Mouse (Mus musculus) forebrain, embryonic 11.5 days (tissue): ENCODE results near the gene Parp3. TPM values are rescaled to one million over a fixed set of nuclear protein-coding genes. Genes with fewer than 3 reads are reported as not detected.
"Not testable (repeated sequence)": the region's sequence is repeated elsewhere in the genome, so short reads cannot be mapped to it uniquely, and the experiment has no call there.

Experiments
- ATAC-seq: fragments of 200-750 bp; cut with Nextera tagmentation; replicated peaks from 2 replicates; pipeline ENCODE4 v1.8.0; 2017; ENCODE audit warnings: moderate TSS enrichment; ENCODE audit not compliant: low FRiP score
- DNase-seq: peaks from one replicate; pipeline ENCODE4 v3.0.0-alpha.2; 2017; ENCODE audit warnings: low spot score
- H3K27ac ChIP-seq: fragments of 300-500 bp; sonication (generic); 2 replicates; pipeline ENCODE4 v1.5.1; 2014; ENCODE audit warnings: low read depth, low read length
- H3K27me3 ChIP-seq: fragments of 300-500 bp; sonication (generic); 2 replicates; pipeline ENCODE4 v1.6.1; 2014; ENCODE audit warnings: mild to moderate bottlenecking, low read length, mixed read lengths; ENCODE audit not compliant: control insufficient read depth, insufficient read depth
- H3K36me3 ChIP-seq: fragments of 300-500 bp; sonication (generic); 2 replicates; pipeline ENCODE4 v1.6.1; 2014; ENCODE audit warnings: mild to moderate bottlenecking, low read length, moderate library complexity, mixed read lengths; ENCODE audit not compliant: control insufficient read depth, insufficient read depth
- H3K4me1 ChIP-seq: fragments of 300-500 bp; sonication (generic); replicated peaks from 2 replicates; pipeline ENCODE4 v1.6.1; 2014; ENCODE audit warnings: low read length, mixed read lengths; ENCODE audit not compliant: control insufficient read depth, insufficient read depth
- H3K4me2 ChIP-seq: fragments of 300-500 bp; sonication (generic); 2 replicates; pipeline ENCODE4 v1.6.1; 2014; ENCODE audit warnings: low read depth, mild to moderate bottlenecking, low read length, moderate library complexity, mixed read lengths; ENCODE audit not compliant: severe bottlenecking
- H3K4me3 ChIP-seq: fragments of 300-500 bp; sonication (generic); 2 replicates; pipeline ENCODE4 v1.5.1; 2014; ENCODE audit warnings: low read depth, low read length
- H3K9ac ChIP-seq: fragments of 300-500 bp; sonication (generic); 2 replicates; pipeline ENCODE4 v1.6.1; 2014; ENCODE audit warnings: low read length
- H3K9me3 ChIP-seq: fragments of 300-500 bp; sonication (generic); 2 replicates; pipeline ENCODE4 v1.6.1; 2016; ENCODE audit warnings: low read length, mixed read lengths; ENCODE audit not compliant: control insufficient read depth
- WGBS: fragments of 180-500 bp; shearing (Covaris S2); extraction: QIAGEN DNeasy Blood & Tissue Kit; methylation state at CpG from one replicate; pipeline ENCODE4 v1.1.7; 2014; 5-methylcytosine and 5-hydroxymethylcytosine counted together
- polyA plus RNA-seq: library from polyadenylated mRNA; unstranded; fragments of >200 nt; fragmentation: Nextera tagmentation; extraction: Ambion mirVana; gene quantifications from 2 replicates; pipeline ENCODE4 v1.2.1, GENCODE M21; 2014

Gene Parp3
- polyA plus RNA-seq, 1 experiment from 2014 or later, result 1.2 TPM

- WGBS, result 91% methylated on average over 6 of the region's 6 CpGs
- H3K4me1 ChIP-seq, result no peaks in the 10 kb centered on the region
- DNase-seq (no peak), ATAC-seq (no peak)
- no peak within 1 kb of the TSS for H3K9ac ChIP-seq
- no peak within 1 kb of the TSS for H3K4me2 ChIP-seq
- no peaks in the 10 kb centered on the region for H3K27me3 ChIP-seq
- H3K4me3 ChIP-seq, result no peak within 1 kb of the TSS
- no peaks in the 10 kb centered on the region for H3K9me3 ChIP-seq
- no peaks in the 10 kb centered on the region for H3K36me3 ChIP-seq
- no peak within 1 kb of the TSS for H3K27ac ChIP-seq
Measured at GRCm38 (mm10) chr9:106499667-106500066, 22.9 kb upstream of the Parp3 start, which contains the start of gene Iqcf1. Iqcf1 (plus strand) TSS chr9:106499967.

DNA sequence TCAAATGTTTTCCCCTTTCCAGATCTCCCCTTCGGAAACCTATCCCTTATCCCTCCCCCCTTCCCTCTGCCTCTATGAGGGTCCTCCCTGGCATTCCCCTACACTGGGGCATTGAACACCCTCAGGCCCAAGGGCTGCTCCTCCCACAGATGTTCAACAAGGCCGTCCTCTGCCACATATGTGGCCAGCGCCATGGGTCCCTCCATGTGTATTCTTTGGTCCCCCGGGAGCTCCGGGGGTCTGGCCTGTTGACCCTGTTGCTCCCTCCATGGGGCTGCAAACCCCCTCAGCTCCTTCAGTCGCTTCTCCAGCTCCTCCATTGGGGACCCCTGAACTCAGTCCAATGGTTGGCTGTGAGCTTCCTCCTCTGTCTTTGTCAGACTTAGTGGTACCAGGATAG is 10.9 kb upstream of the Parp3 start:
- 84% methylated on average over 6 of the region's 6 CpGs for WGBS
- H3K4me2 ChIP-seq, H3K9ac ChIP-seq, ATAC-seq, DNase-seq, H3K4me1 ChIP-seq, H3K27ac ChIP-seq, H3K36me3 ChIP-seq, H3K4me3 ChIP-seq, H3K9me3 ChIP-seq, H3K27me3 ChIP-seq: not testable (repeated sequence)

DNA sequence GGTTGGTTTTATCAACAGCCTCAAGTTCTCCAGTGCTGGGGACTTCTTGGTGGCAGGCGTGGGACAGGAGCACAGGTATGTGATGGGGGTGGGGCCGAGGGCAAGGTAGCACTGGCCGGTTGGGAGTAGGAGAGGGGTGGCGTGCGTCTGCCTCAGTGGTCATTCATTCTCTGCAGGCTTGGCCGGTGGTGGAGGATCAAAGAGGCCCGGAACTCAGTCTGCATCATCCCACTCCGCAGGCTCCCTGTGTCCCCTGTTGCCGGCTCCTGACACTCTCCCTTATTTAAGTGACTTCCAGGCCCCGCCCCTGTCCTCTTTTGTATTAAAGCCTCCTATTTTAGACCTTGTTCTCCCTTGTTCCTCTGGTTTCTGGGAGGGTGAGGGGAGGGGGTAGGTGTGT is 8.3 kb upstream of the Parp3 start:
- Histone ChIP-seq H3K27me3 (no peaks in the 10 kb centered on the region), H3K4me2 (no peak overlapping the region), H3K4me1 (no peaks in the 10 kb centered on the region), H3K27ac (no peak overlapping the region), H3K9me3 (no peaks in the 10 kb centered on the region), H3K4me3 (no peak overlapping the region), H3K9ac (no peak overlapping the region), H3K36me3 (no peaks in the 10 kb centered on the region; the same call in 1 of the 2 replicates)
- no peak for ATAC-seq
- WGBS, result 69% methylated on average over 10 of the region's 10 CpGs
- DNase-seq, result no peak

- Histone ChIP-seq H3K36me3 (no peaks in the 10 kb centered on the region; the same call in 1 of the 2 replicates), H3K27me3 (no peaks in the 10 kb centered on the region)
Measured at GRCm38 (mm10) chr9:106483606-106484005, 6.9 kb upstream of the Parp3 start.

DNA sequence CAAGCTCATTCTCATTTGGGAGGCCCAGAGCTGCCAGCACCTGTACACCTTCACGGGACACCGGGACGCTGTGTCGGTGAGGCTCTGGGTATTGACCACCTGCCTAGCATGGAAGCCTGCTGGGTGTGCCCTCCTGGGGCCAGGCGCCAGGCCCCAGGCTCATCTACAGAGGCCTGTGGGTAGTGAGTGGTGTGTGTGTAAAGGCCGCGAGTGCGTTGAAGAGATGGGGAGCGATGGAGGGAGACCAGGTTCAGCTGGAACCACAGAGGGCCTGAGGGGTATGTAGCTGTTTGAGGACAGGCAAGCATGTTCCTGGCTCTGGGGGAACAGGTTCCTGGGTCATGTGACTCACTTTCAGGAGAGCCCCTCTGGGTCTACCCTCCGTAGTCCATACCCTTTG is 6.4 kb upstream of the Parp3 start:
- Histone ChIP-seq H3K27ac (no peak overlapping the region), H3K9ac (no peak overlapping the region), H3K9me3 (no peaks in the 10 kb centered on the region), H3K4me2 (no peak overlapping the region), H3K4me3 (no peak overlapping the region), H3K36me3 (no peaks in the 10 kb centered on the region; the same call in 1 of the 2 replicates), H3K4me1 (peaks cover 1% of the 10 kb centered on the region; the same call in 1 of the 2 replicates), H3K27me3 (no peaks in the 10 kb centered on the region)
- DNase-seq (no peak), ATAC-seq (no peak)
- 98% methylated on average over 10 of the region's 10 CpGs for WGBS

More at GRCm38 (mm10) chr9:106483606-106484005, 6.9 kb upstream of the Parp3 start:
- no peak overlapping the region for H3K4me2 ChIP-seq
- no peak overlapping the region for H3K27ac ChIP-seq
- H3K9me3 ChIP-seq, result no peaks in the 10 kb centered on the region
- H3K9ac ChIP-seq, result no peak overlapping the region
- no peak for ATAC-seq
- no peaks in the 10 kb centered on the region for H3K4me1 ChIP-seq
- DNase-seq, result no peak
- WGBS, result 93% methylated on average over 17 of the region's 17 CpGs
- H3K4me3 ChIP-seq, result no peak overlapping the region

GRCm38 (mm10) chr9:106482578-106483115 is 5.9 kb upstream of the Parp3 start:
- WGBS, result 91% methylated on average over 17 of the region's 17 CpGs
- no peak for ATAC-seq

GRCm38 (mm10) chr9:106481676-106482075 is 4.9 kb upstream of the Parp3 start:
- 93% methylated on average over 13 of the region's 13 CpGs for WGBS
- H3K4me3 ChIP-seq, result no peak overlapping the region
- peaks cover 5% of the 10 kb centered on the region; the same call in 1 of the 2 replicates for H3K4me1 ChIP-seq
- H3K27ac ChIP-seq, result no peak overlapping the region
- H3K4me2 ChIP-seq, result no peak overlapping the region
- no peak overlapping the region for H3K9ac ChIP-seq
- DNase-seq (no peak), ATAC-seq (no peak)
- no peaks in the 10 kb centered on the region; the same call in 1 of the 2 replicates for H3K36me3 ChIP-seq
- no peaks in the 10 kb centered on the region for H3K27me3 ChIP-seq
- no peaks in the 10 kb centered on the region for H3K9me3 ChIP-seq

More at GRCm38 (mm10) chr9:106482578-106483115, 5.9 kb upstream of the Parp3 start:
- DNase-seq, result no peak
- Histone ChIP-seq H3K36me3 (no peaks in the 10 kb centered on the region; the same call in 1 of the 2 replicates), H3K4me3 (no peak overlapping the region), H3K27me3 (no peaks in the 10 kb centered on the region), H3K4me1 (peaks cover 5% of the 10 kb centered on the region; the same call in 1 of the 2 replicates), H3K9me3 (no peaks in the 10 kb centered on the region), H3K27ac (no peak overlapping the region), H3K9ac (no peak overlapping the region), H3K4me2 (no peak overlapping the region)

GRCm38 (mm10) chr9:106481075-106481474 is 4.3 kb upstream of the Parp3 start:
- no peak for DNase-seq
- 93% methylated on average over 15 of the region's 15 CpGs for WGBS
- ATAC-seq, result no peak
- Histone ChIP-seq H3K27me3 (no peaks in the 10 kb centered on the region), H3K4me2 (no peak overlapping the region), H3K4me1 (peaks cover 10% of the 10 kb centered on the region), H3K27ac (no peak overlapping the region), H3K4me3 (no peak overlapping the region), H3K36me3 (no peaks in the 10 kb centered on the region; the same call in 1 of the 2 replicates), H3K9ac (no peak overlapping the region), H3K9me3 (no peaks in the 10 kb centered on the region)

GRCm38 (mm10) chr9:106480541-106480940 is 3.8 kb upstream of the Parp3 start:
- no peak overlapping the region for H3K4me2 ChIP-seq
- DNase-seq (no peak), ATAC-seq (no peak)
- H3K4me3 ChIP-seq, result no peak overlapping the region
- no peak overlapping the region for H3K27ac ChIP-seq
- no peaks in the 10 kb centered on the region; the same call in 1 of the 2 replicates for H3K36me3 ChIP-seq
- WGBS, result 97% methylated on average over 7 of the region's 7 CpGs
- H3K4me1 ChIP-seq, result peaks cover 10% of the 10 kb centered on the region
- no peaks in the 10 kb centered on the region for H3K27me3 ChIP-seq
- no peaks in the 10 kb centered on the region for H3K9me3 ChIP-seq
- H3K9ac ChIP-seq, result no peak overlapping the region
